Mouse (Mus musculus) urinary bladder, postnatal 36 days (tissue): ENCODE measurements at regions not wholly inside any gene's neighbourhood (a gene's known extent, or its start where the extent isn't known, plus 50 kb on each side); places are given as distances from the start of the nearest gene placed in this dataset.

Experiments
- DNase-seq, 2 experiments: peaks; one replicate each; pipeline ENCODE4 v3.0.0; 2022; ENCODE audit warnings: low spot score in 2 of 2, mixed read lengths in 1 of 2

- DNase-seq = no peak
These were observed 445.7 kb upstream of the 4930412O13Rik start for GRCm38 (mm10) chr2:9435155-9435872.

GRCm38 (mm10) chr2:9443103-9443502, 437.9 kb upstream of the 4930412O13Rik start:
- DNase-seq = no peak

- DNase-seq = no peak
These were observed 435.2 kb upstream of the 4930412O13Rik start for GRCm38 (mm10) chr2:9445826-9446225.

GRCm38 (mm10) chr2:9464413-9464812, 416.6 kb upstream of the 4930412O13Rik start:
- DNase-seq = no peak

- DNase-seq = no peak
These were observed 416.2 kb upstream of the 4930412O13Rik start for GRCm38 (mm10) chr2:9464818-9465217.

DNA sequence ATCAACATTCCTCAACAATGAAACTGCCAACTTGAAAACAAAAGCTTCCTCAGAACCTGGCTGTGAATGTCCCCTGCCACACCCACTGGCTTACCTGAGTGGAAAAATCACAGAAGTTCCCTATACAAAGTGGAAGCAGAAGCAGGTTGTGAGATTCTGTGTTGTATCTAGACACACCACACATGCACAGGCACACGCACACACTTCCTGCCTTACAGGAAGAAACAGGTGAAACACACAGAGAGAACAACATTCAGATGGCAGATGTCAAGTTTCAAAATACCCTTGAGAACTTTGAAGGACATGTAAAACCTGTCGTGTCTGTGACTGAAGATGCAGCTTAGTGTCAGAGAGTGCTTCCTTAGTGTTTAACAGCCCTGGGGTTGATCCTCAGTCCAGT, 413.5 kb upstream of the 4930412O13Rik start:
- no peak for DNase-seq

DNA sequence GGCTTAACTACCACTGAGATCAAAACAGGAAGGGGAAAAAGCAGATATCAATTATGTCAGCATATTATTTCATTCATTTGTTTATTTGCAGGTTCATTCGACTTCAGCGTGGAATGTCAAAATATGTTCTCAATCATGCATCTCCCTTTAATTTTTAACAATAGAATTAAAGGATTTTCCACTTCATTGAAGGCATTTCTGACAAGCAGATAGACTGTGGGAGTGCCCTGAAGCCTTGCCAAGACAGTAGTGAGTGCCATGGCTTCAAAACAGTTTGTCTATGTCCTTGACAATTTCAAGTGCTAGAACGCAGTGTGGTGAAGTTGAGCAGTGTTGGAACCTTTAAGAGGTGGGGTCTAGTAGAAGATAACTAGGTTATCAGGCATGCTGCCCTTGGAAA, 412.4 kb upstream of the 4930412O13Rik start:
- no peak for DNase-seq

- no peak for DNase-seq
These were observed 399.2 kb upstream of the 4930412O13Rik start for GRCm38 (mm10) chr2:9481678-9482345.

- peak in 1 of 2 experiments; percentile 1 for DNase-seq
These were observed 393.6 kb upstream of the 4930412O13Rik start for GRCm38 (mm10) chr2:9487381-9487914.

- DNase-seq = no peak
These were observed 387.4 kb upstream of the 4930412O13Rik start for GRCm38 (mm10) chr2:9493606-9494145.

- DNase-seq = no peak
These were observed 361.0 kb upstream of the 4930412O13Rik start for GRCm38 (mm10) chr2:9520045-9520444.

DNA sequence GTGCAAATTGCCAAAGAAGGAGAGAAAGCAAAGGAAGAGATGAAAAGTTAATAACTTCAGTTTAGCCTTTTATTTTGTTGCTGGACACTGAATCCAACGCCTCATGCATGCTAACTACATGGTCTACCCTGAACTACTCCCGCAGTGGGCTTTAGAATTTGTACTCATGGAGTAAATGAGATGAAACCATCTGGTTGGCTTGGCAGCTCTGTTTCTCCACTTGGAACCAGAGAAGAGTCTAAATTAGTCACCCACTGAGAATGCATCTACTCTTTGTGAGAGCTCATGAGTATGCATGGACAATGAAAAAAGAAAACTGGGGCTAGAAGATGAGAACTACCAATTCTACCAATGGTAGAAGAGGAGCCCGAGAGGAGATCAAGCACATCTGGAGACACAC, 355.1 kb upstream of the 4930412O13Rik start:
- DNase-seq = no peak

- no peak for DNase-seq
These were observed 345.9 kb upstream of the 4930412O13Rik start for GRCm38 (mm10) chr2:9535141-9535658.

DNA sequence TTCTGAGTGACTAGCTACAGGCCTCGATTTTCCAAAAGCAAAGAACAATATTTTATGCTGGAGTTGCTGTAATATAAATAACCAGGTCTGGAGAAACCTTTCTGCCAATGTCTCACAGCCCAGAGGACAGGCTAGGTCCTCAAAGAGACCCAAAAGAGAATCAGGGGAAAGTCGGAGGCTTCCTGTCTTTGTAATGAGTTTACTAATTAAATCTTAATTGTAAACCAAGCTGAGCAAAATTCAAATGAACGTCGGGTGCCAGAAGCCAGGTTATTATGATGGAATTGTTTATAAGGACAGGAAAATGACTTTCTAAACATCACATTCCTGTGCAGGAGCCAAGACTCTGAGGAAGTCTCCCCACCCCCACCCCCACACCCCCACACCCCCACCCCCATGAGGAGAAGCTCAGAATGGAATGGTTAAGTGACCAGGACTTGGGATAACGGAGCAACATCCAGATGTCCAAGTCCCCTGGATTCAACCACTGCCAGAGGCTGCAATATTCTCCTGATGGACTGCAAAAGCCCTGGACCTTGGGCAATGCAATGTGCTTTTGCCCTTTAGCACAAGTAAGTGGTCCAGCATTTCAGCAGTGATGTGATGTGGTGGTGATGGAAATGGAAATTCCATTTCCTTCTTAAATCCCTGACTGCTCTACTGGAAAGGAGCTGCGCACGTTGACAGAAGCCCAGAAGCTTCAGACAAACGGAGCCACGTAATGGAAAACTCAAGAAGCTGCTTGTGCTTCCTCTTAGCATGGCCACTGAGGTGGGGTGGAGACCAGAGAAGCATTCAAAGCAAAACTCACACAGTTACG, 333.1 kb upstream of the 4930412O13Rik start:
- no peak for DNase-seq

GRCm38 (mm10) chr2:9553313-9553712, 327.7 kb upstream of the 4930412O13Rik start:
- no peak for DNase-seq

- DNase-seq = no peak
These were observed 316.5 kb upstream of the 4930412O13Rik start for GRCm38 (mm10) chr2:9564487-9565043.

DNA sequence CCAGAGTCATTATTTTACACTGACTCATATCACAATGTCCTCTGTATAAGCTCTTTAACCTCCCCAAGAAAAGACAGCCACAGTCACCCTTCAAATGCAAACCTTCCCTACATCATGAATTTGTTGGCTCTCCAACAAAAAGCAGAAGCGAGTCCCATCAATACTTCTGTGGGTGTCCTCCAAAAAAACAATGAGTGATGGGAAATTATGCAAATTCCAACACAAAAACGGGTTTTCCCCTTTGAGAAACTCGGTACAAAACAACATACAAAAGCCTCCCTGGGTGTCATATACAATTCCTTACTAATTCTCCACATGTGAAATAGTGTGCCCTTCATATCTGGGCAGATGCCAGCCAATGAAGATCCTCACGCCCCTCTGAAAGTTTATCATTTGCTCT, 311.8 kb upstream of the 4930412O13Rik start:
- no peak for DNase-seq

DNA sequence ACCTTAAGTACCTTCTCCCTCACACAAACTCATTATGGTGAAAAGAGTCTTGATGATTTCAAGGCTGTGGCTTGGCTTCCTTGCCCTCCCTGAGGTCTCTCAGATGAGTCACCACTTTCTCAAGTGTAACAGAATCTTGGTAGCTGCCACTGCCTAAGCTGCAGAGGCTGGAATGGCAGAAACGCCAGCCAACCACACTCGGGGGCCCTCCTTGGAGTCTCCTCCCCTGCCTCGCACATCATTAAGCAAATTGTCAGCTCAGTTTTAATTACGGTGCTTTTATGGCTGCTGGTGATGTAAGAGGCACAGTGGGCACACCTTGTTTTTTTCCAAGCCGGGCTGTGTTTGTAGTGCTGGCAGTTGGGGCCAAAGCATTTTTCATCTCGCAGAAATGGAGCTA, 306.9 kb upstream of the 4930412O13Rik start:
- no peak for DNase-seq

DNA sequence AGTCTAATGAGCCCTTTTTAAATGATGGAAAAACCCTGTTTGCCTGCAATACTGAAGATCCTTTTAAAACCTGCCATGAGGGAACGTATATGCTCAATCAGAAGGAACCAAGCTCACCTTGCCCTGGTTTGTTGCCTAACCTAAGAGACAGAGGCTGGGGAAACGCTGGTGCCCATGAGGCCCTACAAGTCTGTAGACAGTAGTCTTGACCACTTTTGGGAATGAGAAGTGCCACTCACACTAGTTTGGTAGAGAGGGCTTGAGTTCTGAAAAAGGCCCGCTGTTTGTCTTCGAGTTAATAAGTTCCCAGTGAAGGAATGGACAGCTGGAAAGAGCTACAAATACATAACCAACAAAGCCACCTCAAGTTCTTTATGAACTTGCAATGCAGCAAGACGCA, 306.4 kb upstream of the 4930412O13Rik start:
- DNase-seq = no peak

DNA sequence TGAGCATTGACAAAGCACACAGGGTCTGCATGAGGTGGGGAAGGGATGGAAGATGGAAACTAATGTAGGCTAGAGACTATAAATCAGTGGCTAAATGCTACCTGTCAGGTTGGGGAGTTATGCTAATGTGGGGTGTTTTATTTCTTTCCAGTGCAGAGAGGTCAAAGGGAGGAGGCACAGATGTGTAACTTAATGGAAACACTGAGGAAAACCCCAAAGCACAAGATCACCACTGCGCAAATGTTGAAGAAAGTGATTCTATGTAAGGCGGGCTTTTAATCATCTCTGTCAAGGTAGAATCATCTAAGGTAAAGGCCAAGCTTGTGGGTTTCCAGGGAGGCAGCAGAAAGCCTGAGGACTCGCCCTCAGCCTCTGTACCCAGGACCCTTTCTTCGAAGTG, 303.2 kb upstream of the 4930412O13Rik start:
- DNase-seq = no peak

DNA sequence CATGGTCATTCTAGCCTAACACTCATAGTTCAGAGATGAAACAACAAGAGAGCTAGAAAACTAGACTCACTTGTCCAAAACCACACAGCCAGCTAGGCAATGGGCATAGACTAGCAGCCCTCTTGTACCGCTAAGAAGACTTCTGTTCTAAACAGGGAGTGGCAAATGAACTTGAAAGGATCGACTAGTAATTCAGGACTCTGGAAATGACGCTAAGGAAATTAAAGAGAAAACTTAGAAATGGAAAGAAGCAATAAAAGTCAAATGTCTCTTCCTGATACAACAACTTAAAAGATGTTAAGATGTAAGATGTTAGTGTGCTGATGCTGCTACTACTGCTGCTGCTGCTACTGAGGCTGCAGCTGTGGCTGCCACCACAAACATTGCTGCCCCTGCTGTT, 293.7 kb upstream of the 4930412O13Rik start:
- DNase-seq = no peak
